Mouse (Mus musculus) C2C12 (cell line): Measurements from ENCODE around the gene Arid3a. TPM values are rescaled to one million over a fixed set of nuclear protein-coding genes. Genes with fewer than 3 reads are reported as not detected.
A peak's percentile ranks its signal among the peaks of the same experiment; 100 is the strongest.

Experiments
- H3K27me3 ChIP-seq: one replicate; pipeline ENCODE4 v1.6.1; 2011; ENCODE audit not compliant: control insufficient read depth, insufficient read depth, insufficient read length
- H3K36me3 ChIP-seq: one replicate; pipeline ENCODE4 v1.6.1; 2011; ENCODE audit not compliant: control insufficient read depth, insufficient read depth
- H3K4me3 ChIP-seq: one replicate; pipeline ENCODE4 v1.5.1; 2011; ENCODE audit warnings: mild to moderate bottlenecking, control low read depth; ENCODE audit not compliant: poor library complexity, insufficient read depth, severe bottlenecking
- H3K79me2 ChIP-seq: one replicate; pipeline ENCODE4 v1.6.1; 2011; ENCODE audit not compliant: control insufficient read depth, insufficient read depth
- H3K79me3 ChIP-seq: one replicate; pipeline ENCODE4 v1.6.1; 2011; ENCODE audit warnings: low read depth, control low read depth
- H3ac ChIP-seq: one replicate; pipeline ENCODE3; 2011; ENCODE audit warnings: low read depth; ENCODE audit not compliant: control insufficient read depth, insufficient read length
- CEBPB ChIP-seq: IDR thresholded peaks from one replicate; pipeline ENCODE4 v1.6.1; 2011; ENCODE audit warnings: low read depth, mild to moderate bottlenecking, control low read depth, moderate library complexity
- CTCF ChIP-seq: IDR thresholded peaks from one replicate; pipeline ENCODE4 v1.5.1; 2011; ENCODE audit not compliant: control insufficient read depth, insufficient read depth, insufficient read length
- FOSL1 ChIP-seq: IDR thresholded peaks from one replicate; pipeline ENCODE4 v1.8.0; 2011; ENCODE audit warnings: mild to moderate bottlenecking, low read length; ENCODE audit not compliant: poor library complexity, insufficient read depth, severe bottlenecking
- MAX ChIP-seq: IDR thresholded peaks from one replicate; pipeline ENCODE4 v1.6.1; 2011; ENCODE audit warnings: mild to moderate bottlenecking, control low read depth
- MYOD1 ChIP-seq: IDR thresholded peaks from one replicate; pipeline ENCODE4 v1.6.1; 2011; ENCODE audit warnings: low read depth; ENCODE audit not compliant: control insufficient read depth, insufficient read length
- MYOG ChIP-seq: IDR thresholded peaks from one replicate; pipeline ENCODE4 v1.6.1; 2011; ENCODE audit not compliant: control insufficient read depth, insufficient read length; ENCODE audit errors: extremely low read depth
- USF1 ChIP-seq: IDR thresholded peaks from one replicate; pipeline ENCODE4 v1.6.1; 2011; ENCODE audit warnings: low read depth, mild to moderate bottlenecking, control low read depth, moderate library complexity
- polyA plus RNA-seq: library from polyadenylated mRNA; unstranded; fragments of >200 nt; fragmentation: generic; extraction: Trizol; gene quantifications from one replicate; pipeline ENCODE4 v1.2.1, GENCODE M21; 2012; ENCODE audit warnings: missing spikeins

Arid3a gene
- polyA plus RNA-seq, 1 experiment = 0.74 TPM

DNA sequence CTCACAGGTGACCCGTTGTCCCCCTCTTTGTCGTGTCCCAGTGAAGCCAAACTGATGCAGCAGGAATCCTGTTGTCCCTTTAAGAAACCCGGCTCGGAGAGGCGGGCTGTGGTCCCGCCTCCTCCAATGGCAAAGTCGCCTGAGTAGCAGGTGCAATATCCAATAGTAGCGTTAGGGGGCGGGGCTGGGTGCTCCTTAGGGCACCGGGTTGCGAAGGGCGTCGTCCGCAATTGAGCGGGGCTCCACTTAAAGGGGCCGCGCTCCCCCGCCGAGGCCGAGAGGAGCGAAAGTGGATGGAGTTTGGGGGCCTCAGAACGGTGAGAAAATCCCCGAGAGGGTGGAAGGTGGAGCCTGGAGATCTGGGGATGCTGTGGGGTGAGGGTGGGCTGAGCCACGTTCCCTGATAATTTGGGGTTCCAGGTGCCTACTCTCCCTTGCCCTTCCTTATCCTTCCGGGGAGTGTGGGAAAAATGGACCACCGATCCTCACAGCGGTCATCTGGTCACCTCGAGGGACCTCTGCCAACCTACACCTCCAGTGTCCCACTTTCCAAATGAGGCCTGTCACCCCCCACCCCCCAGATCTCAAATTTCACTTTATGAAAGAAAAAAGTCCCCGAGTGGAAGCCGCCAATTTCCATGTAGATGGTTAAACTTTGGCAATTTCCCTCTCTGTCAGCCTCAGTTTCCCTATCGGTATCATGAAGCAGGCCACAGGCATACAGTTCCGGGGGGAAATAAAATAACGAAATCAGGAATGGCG, 69.6 kb downstream of the Arid3a start, which contains the start of gene Abca7:
Gene Abca7 (plus strand): TSS at position 223 of the 762 bp plus-strand sequence.
- TF ChIP-seq MYOG = no peak
- no peak for TF ChIP-seq USF1
- TF ChIP-seq CEBPB = no peak
- no peak for TF ChIP-seq MYOD1
- TF ChIP-seq FOSL1 = no peak
- no peak for TF ChIP-seq CTCF
- TF ChIP-seq MAX = no peak
- peaks cover 22% of the 10 kb centered on the region for H3K79me2 ChIP-seq
- peak within 1 kb of the TSS; percentile 66 for H3K4me3 ChIP-seq
- peaks cover 45% of the 10 kb centered on the region for H3K36me3 ChIP-seq
- peaks cover 9% of the 10 kb centered on the region for H3K79me3 ChIP-seq
- H3ac ChIP-seq = peak within 1 kb of the TSS; percentile 87
- H3K27me3 ChIP-seq = no peaks in the 10 kb centered on the region

DNA sequence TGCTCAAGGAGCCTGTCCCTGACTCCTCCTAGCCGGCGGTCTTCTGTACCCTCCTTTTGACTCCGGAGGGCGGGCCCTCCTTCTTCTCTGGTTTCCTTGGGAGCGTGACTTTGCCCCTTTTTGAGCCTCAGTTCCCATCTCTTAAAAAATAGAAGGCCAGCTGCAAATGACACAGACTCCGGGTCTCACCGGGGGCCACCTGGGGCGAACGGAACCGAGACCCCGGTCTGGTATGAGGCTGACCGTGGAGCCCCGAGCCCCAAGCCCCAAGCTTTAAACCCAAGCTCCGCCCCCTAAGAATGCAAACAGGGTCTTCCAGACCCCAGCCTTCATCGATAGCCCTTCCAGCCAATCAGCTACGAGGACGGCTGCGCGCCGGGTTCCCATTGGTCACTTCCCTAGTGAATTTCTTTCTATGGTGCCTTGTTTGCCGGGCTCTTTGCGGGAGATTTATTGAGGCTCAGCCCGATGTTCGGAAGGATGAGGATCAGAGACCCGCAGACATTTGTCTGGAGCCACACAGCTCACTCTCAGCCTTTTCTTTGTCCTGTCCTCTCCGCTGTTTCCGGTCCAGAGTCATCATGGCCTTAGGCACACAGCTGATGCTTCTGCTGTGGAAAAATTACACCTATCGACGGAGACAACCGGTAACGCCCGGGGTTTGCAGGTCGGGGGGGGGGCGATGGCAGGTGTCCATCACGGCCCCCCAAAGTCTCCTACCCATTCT, 70.4 kb downstream of the Arid3a start:
- H3K4me3 ChIP-seq = peak overlapping the region; percentile 66
- H3ac ChIP-seq = peak overlapping the region; percentile 87
- TF ChIP-seq MAX (peak; percentile 64), USF1 (no peak)
- H3K79me3 ChIP-seq = peaks cover 2% of the 10 kb centered on the region
- peaks cover 14% of the 10 kb centered on the region for H3K79me2 ChIP-seq
- no peaks in the 10 kb centered on the region for H3K27me3 ChIP-seq
- peaks cover 41% of the 10 kb centered on the region for H3K36me3 ChIP-seq

DNA sequence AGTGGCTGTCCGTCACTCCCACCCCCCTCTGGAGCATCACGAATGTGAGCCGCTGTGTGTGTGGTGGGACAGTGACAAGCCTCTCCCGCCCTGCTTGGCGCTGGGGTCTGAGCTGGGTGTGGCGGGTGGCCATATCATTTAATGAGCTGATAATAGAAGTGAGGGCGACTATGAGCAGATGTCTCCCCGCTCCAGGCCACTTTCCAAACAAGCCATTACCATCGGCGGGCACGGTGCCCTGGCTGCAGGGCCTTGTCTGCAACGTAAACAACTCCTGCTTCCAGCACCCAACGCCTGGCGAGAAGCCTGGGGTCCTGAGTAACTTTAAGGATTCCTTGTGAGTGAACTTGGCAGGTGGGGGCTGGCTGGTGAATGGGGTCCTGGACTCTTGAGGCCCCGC, 71.0 kb downstream of the Arid3a start:
- Histone ChIP-seq H3ac (peak overlapping the region; percentile 47), H3K36me3 (peaks cover 34% of the 10 kb centered on the region), H3K27me3 (no peaks in the 10 kb centered on the region), H3K4me3 (peak overlapping the region; percentile 66), H3K79me2 (peaks cover 8% of the 10 kb centered on the region), H3K79me3 (peaks cover 2% of the 10 kb centered on the region)
- no peak for TF ChIP-seq CEBPB
- no peak for TF ChIP-seq MYOD1
- no peak for TF ChIP-seq CTCF
- TF ChIP-seq USF1 = no peak
- no peak for TF ChIP-seq MAX
- no peak for TF ChIP-seq FOSL1
- no peak for TF ChIP-seq MYOG

DNA sequence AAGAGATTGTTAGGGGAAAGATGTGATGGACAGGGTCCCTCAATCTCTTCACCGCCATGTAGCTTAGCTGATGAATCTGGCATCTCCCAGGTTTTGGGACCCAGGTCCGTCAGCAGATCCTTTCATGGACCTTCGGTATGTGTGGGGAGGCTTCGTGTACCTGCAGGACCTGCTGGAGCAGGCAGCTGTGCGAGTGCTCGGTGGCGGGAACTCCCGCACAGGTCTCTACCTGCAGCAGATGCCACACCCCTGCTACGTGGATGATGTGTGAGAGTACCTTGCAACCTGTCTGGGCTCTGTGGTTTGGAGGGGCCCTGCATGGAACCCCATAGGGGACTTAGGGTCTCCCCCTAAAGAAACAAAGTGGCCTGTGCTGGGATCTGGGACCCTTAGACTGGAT, 75.1 kb downstream of the Arid3a start:
- H3K27me3 ChIP-seq = no peaks in the 10 kb centered on the region
- H3ac ChIP-seq = no peak overlapping the region
- TF ChIP-seq CTCF = no peak
- TF ChIP-seq MYOD1 = no peak
- TF ChIP-seq USF1 = no peak
- no peak for TF ChIP-seq MAX
- TF ChIP-seq FOSL1 = no peak
- no peak for TF ChIP-seq MYOG
- TF ChIP-seq CEBPB = no peak
- H3K36me3 ChIP-seq = peaks cover 10% of the 10 kb centered on the region
- H3K79me2 ChIP-seq = no peaks in the 10 kb centered on the region
- no peak overlapping the region for H3K4me3 ChIP-seq
- no peaks in the 10 kb centered on the region for H3K79me3 ChIP-seq

GRCm38 (mm10) chr10:80002829-80003228, 76.0 kb downstream of the Arid3a start:
- Histone ChIP-seq H3K27me3 (no peaks in the 10 kb centered on the region), H3K36me3 (peaks cover 10% of the 10 kb centered on the region), H3ac (no peak overlapping the region), H3K79me2 (no peaks in the 10 kb centered on the region), H3K4me3 (no peak overlapping the region), H3K79me3 (no peaks in the 10 kb centered on the region)
- TF ChIP-seq MYOD1 = no peak
- TF ChIP-seq CEBPB = no peak
- TF ChIP-seq MYOG = no peak

DNA sequence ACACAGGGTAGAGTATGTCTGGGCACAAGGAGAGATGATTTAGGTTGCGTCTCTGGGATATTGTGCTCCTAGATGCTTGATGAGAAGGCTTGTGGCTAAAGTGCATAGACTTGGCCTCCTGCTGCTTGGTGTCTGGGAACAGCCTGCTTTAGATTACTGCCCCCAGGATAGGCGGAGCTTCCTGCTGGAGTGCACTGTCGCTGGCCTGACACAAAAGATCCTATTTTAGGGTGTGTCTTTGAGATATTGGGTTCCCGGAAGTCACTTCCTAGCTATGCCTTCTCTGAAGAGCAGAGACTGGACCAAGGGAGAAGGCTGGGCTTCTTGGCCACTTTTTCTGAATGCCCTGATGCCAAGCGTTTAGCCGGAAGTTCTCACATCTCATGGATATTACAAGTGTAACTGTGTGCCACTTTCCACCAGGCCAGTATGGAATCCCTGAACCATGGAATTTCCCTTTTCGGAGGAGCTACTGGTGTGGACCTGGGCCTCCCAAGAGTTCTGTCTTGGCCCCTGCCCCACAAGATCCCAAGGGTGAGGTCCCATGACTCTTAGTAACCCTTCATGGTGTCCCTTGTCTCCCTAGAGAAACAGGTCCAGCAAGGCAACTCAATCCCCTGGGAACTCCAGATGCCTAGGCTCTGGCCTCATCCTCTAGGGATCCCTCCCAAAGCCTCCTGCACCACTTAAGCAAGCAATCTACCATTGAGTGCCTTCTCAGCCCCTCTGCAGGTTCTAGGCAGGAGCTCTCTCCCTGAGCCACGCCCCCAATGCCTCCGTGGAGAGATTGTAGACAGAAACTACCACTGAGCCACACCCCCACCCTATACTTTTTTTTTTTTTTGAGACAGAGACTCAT, 76.8 kb downstream of the Arid3a start:
- Histone ChIP-seq H3K27me3 (no peaks in the 10 kb centered on the region), H3ac (no peak overlapping the region), H3K36me3 (peaks cover 10% of the 10 kb centered on the region), H3K79me2 (no peaks in the 10 kb centered on the region), H3K4me3 (no peak overlapping the region), H3K79me3 (no peaks in the 10 kb centered on the region)
- TF ChIP-seq MAX = no peak
- TF ChIP-seq FOSL1 = no peak
- TF ChIP-seq MYOD1 = no peak
- no peak for TF ChIP-seq USF1
